Mouse (Mus musculus): Measurements from ENCODE around the gene Zdhhc21. TPM values are rescaled to one million over a fixed set of nuclear protein-coding genes. Genes with fewer than 3 reads are reported as not detected.
A peak's percentile ranks its signal among the peaks of the same experiment; 100 is the strongest.

Gene Zdhhc21
- polyA plus RNA-seq, 1 experiment, result 3.4 TPM

GRCm38 (mm10) chr4:82885535-82885913, 25.8 kb upstream of the Zdhhc21 start:
- no peak for DNase-seq
- Histone ChIP-seq H3K27me3 (replicated peaks; ENCODE audit: control insufficient read depth, insufficient read depth, low read length) (no peaks in the 10 kb centered on the region), H3K4me3 (ENCODE audit: insufficient read depth, low read depth, low read length) (no peak overlapping the region), H3K4me1 (ENCODE audit: control insufficient read depth, insufficient read depth, low read length) (no peaks in the 10 kb centered on the region), H3K36me3 (ENCODE audit: control insufficient read depth, insufficient read depth, low read length) (no peaks in the 10 kb centered on the region), H3K27ac (ENCODE audit: insufficient read depth, low read depth, low read length) (no peak overlapping the region)
- TF ChIP-seq POLR2A (IDR thresholded peaks at IDR 0.05; ENCODE audit: low read depth, low read length) (no peak), CTCF (conservative IDR thresholded peaks at IDR 0.05; ENCODE audit: insufficient read depth, insufficient read length, low read depth, low read length) (no peak)
- whole genome bisulfite sequencing, result 53% methylated on average over 1 of the region's 1 CpGs

- H3K4me3 ChIP-seq (ENCODE audit: insufficient read depth, low read depth, low read length), result no peak within 1 kb of the TSS
- no peak for DNase-seq
- TF ChIP-seq CTCF (conservative IDR thresholded peaks at IDR 0.05; ENCODE audit: insufficient read depth, insufficient read length, low read depth, low read length) (no peak), POLR2A (IDR thresholded peaks at IDR 0.05; ENCODE audit: low read depth, low read length) (no peak)
- 74% methylated on average over 19 of the region's 19 CpGs for WGBS
- no peaks in the 10 kb centered on the region for H3K36me3 ChIP-seq (ENCODE audit: control insufficient read depth, insufficient read depth, low read length)
- H3K4me1 ChIP-seq (ENCODE audit: control insufficient read depth, insufficient read depth, low read length), result no peaks in the 10 kb centered on the region
- no peak within 1 kb of the TSS for H3K27ac ChIP-seq (ENCODE audit: insufficient read depth, low read depth, low read length)
- H3K27me3 ChIP-seq (replicated peaks; ENCODE audit: control insufficient read depth, insufficient read depth, low read length), result no peaks in the 10 kb centered on the region
These were observed 25.1 kb upstream of the Zdhhc21 start, which contains the start of gene Cer1 for GRCm38 (mm10) chr4:82884636-82885534. Gene Cer1 (minus strand): TSS chr4:82885148.

GRCm38 (mm10) chr4:82882500-82882899, 22.7 kb upstream of the Zdhhc21 start:
- TF ChIP-seq POLR2A (IDR thresholded peaks at IDR 0.05; ENCODE audit: low read depth, low read length) (no peak), CTCF (conservative IDR thresholded peaks at IDR 0.05; ENCODE audit: insufficient read depth, insufficient read length, low read depth, low read length) (0 out of 2 replicates have a peak, but pooled peaks have one; percentile 5)
- Histone ChIP-seq H3K4me1 (ENCODE audit: control insufficient read depth, insufficient read depth, low read length) (no peaks in the 10 kb centered on the region), H3K27me3 (replicated peaks; ENCODE audit: control insufficient read depth, insufficient read depth, low read length) (no peaks in the 10 kb centered on the region), H3K4me3 (ENCODE audit: insufficient read depth, low read depth, low read length) (no peak overlapping the region), H3K36me3 (ENCODE audit: control insufficient read depth, insufficient read depth, low read length) (no peaks in the 10 kb centered on the region), H3K27ac (ENCODE audit: insufficient read depth, low read depth, low read length) (no peak overlapping the region)
- 86% methylated on average over 9 of the region's 9 CpGs for WGBS
- no peak for DNase-seq

GRCm38 (mm10) chr4:82881366-82881765, 21.6 kb upstream of the Zdhhc21 start:
- Histone ChIP-seq H3K4me3 (ENCODE audit: insufficient read depth, low read depth, low read length) (no peak overlapping the region), H3K36me3 (ENCODE audit: control insufficient read depth, insufficient read depth, low read length) (no peaks in the 10 kb centered on the region), H3K27me3 (replicated peaks; ENCODE audit: control insufficient read depth, insufficient read depth, low read length) (no peaks in the 10 kb centered on the region), H3K4me1 (ENCODE audit: control insufficient read depth, insufficient read depth, low read length) (no peaks in the 10 kb centered on the region), H3K27ac (ENCODE audit: insufficient read depth, low read depth, low read length) (no peak overlapping the region)
- 81% methylated on average over 3 of the region's 3 CpGs for WGBS
- no peak for DNase-seq
- TF ChIP-seq POLR2A (IDR thresholded peaks at IDR 0.05; ENCODE audit: low read depth, low read length) (no peak), CTCF (conservative IDR thresholded peaks at IDR 0.05; ENCODE audit: insufficient read depth, insufficient read length, low read depth, low read length) (no peak)

GRCm38 (mm10) chr4:82880243-82880642, 20.5 kb upstream of the Zdhhc21 start:
- 82% methylated on average over 2 of the region's 2 CpGs for WGBS
- no peaks in the 10 kb centered on the region for H3K27me3 ChIP-seq (replicated peaks; ENCODE audit: control insufficient read depth, insufficient read depth, low read length)
- H3K4me1 ChIP-seq (ENCODE audit: control insufficient read depth, insufficient read depth, low read length), result no peaks in the 10 kb centered on the region
- H3K36me3 ChIP-seq (ENCODE audit: control insufficient read depth, insufficient read depth, low read length), result no peaks in the 10 kb centered on the region
- no peak overlapping the region for H3K4me3 ChIP-seq (ENCODE audit: insufficient read depth, low read depth, low read length)
- no peak for DNase-seq
- TF ChIP-seq POLR2A (IDR thresholded peaks at IDR 0.05; ENCODE audit: low read depth, low read length) (no peak), CTCF (conservative IDR thresholded peaks at IDR 0.05; ENCODE audit: insufficient read depth, insufficient read length, low read depth, low read length) (no peak)
- H3K27ac ChIP-seq (ENCODE audit: insufficient read depth, low read depth, low read length), result no peak overlapping the region

GRCm38 (mm10) chr4:82879152-82879551, 19.4 kb upstream of the Zdhhc21 start:
- no peaks in the 10 kb centered on the region for H3K27me3 ChIP-seq (replicated peaks; ENCODE audit: control insufficient read depth, insufficient read depth, low read length)
- no peak overlapping the region for H3K27ac ChIP-seq (ENCODE audit: insufficient read depth, low read depth, low read length)
- WGBS, result 87% methylated on average over 6 of the region's 6 CpGs
- no peak for TF ChIP-seq POLR2A (IDR thresholded peaks at IDR 0.05; ENCODE audit: low read depth, low read length)
- TF ChIP-seq CTCF (conservative IDR thresholded peaks at IDR 0.05; ENCODE audit: insufficient read depth, insufficient read length, low read depth, low read length), result no peak
- no peak overlapping the region for H3K4me3 ChIP-seq (ENCODE audit: insufficient read depth, low read depth, low read length)
- H3K36me3 ChIP-seq (ENCODE audit: control insufficient read depth, insufficient read depth, low read length), result no peaks in the 10 kb centered on the region
- no peak for DNase-seq
- H3K4me1 ChIP-seq (ENCODE audit: control insufficient read depth, insufficient read depth, low read length), result no peaks in the 10 kb centered on the region

- no peak for DNase-seq
- Histone ChIP-seq H3K27ac (ENCODE audit: insufficient read depth, low read depth, low read length) (no peak overlapping the region), H3K27me3 (replicated peaks; ENCODE audit: control insufficient read depth, insufficient read depth, low read length) (no peaks in the 10 kb centered on the region), H3K36me3 (ENCODE audit: control insufficient read depth, insufficient read depth, low read length) (no peaks in the 10 kb centered on the region), H3K4me1 (ENCODE audit: control insufficient read depth, insufficient read depth, low read length) (no peaks in the 10 kb centered on the region), H3K4me3 (ENCODE audit: insufficient read depth, low read depth, low read length) (no peak overlapping the region)
- TF ChIP-seq POLR2A (IDR thresholded peaks at IDR 0.05; ENCODE audit: low read depth, low read length) (no peak), CTCF (conservative IDR thresholded peaks at IDR 0.05; ENCODE audit: insufficient read depth, insufficient read length, low read depth, low read length) (no peak)
- whole genome bisulfite sequencing, result 98% methylated on average over 2 of the region's 2 CpGs
These were observed 16.9 kb upstream of the Zdhhc21 start for GRCm38 (mm10) chr4:82876656-82877055.

Data from kidney, adult 2 months (tissue).